Mouse (Mus musculus): Measurements from ENCODE around the gene Nppb.

DNA sequence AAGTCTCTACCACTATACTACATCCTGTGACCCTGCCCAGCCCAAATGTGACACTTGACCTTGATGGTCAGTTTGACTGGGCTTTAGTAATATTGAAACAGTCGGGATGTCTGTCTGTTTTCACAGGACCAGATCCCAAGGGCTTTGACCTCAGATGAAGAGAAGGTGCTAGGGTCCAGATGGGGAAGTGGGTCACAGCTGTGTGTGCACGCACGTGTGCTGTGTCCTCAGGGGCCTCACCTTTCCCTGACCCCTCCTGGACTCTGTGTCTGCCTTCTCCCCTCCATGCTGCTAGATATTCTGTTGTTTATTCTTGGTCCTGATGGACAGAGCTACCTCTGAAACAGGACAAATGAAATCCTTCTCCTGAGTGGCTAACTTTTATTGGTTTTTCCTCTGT is 25.7 kb downstream of the Nppb start:
- TF ChIP-seq CTCF (IDR thresholded peaks at IDR 0.05; ENCODE audit: insufficient read depth, low read length): no peak
- TF ChIP-seq POLR2A (IDR thresholded peaks at IDR 0.05; ENCODE audit: borderline replicate concordance, extremely low read depth, low read depth, low read length): no peak

Data from lung, adult 2 months (tissue).